Mouse (Mus musculus) hindbrain, embryonic 12.5 days (tissue): ENCODE data around the gene Leo1. TPM values are rescaled to one million over a fixed set of nuclear protein-coding genes. Genes with fewer than 3 reads are reported as not detected.

Experiments used
- ATAC-seq: fragments of 200-750 bp; cut with Nextera tagmentation; 2 replicates; pipeline ENCODE4 v1.8.0; 2017; ENCODE audit warnings: moderate TSS enrichment; ENCODE audit not compliant: low FRiP score
- H3K27ac ChIP-seq: fragments of 300-500 bp; sonication (generic); 2 replicates; pipeline ENCODE4 v1.5.1; 2016; ENCODE audit warnings: mild to moderate bottlenecking
- H3K27me3 ChIP-seq: fragments of 300-500 bp; sonication (generic); 2 replicates; pipeline ENCODE4 v1.6.1; 2016; ENCODE audit warnings: mild to moderate bottlenecking
- H3K36me3 ChIP-seq: fragments of 300-500 bp; sonication (generic); 2 replicates; pipeline ENCODE4 v1.6.1; 2016; ENCODE audit warnings: mild to moderate bottlenecking
- H3K4me1 ChIP-seq: fragments of 300-500 bp; sonication (generic); 2 replicates; pipeline ENCODE4 v1.6.1; 2016
- H3K4me2 ChIP-seq: fragments of 300-500 bp; sonication (generic); replicated peaks from 2 replicates; pipeline ENCODE4 v1.6.1; 2016; ENCODE audit warnings: mild to moderate bottlenecking
- H3K4me3 ChIP-seq: fragments of 300-500 bp; sonication (generic); 2 replicates; pipeline ENCODE4 v1.5.1; 2016; ENCODE audit warnings: mild to moderate bottlenecking
- H3K9ac ChIP-seq: fragments of 300-500 bp; sonication (generic); 2 replicates; pipeline ENCODE4 v1.6.1; 2016; ENCODE audit warnings: mild to moderate bottlenecking, moderate library complexity
- H3K9me3 ChIP-seq: fragments of 300-500 bp; sonication (generic); replicated peaks from 2 replicates; pipeline ENCODE4 v1.6.1; 2016; ENCODE audit warnings: mild to moderate bottlenecking
- WGBS: fragments of 180-500 bp; shearing (Covaris S2); methylation state at CpG from one replicate; pipeline ENCODE4 v1.1.7; 2016; 5-methylcytosine and 5-hydroxymethylcytosine counted together
- polyA plus RNA-seq: library from polyadenylated mRNA; unstranded; fragments of >200 nt; fragmentation: Nextera tagmentation; extraction: Ambion mirVana; gene quantifications from 2 replicates; pipeline ENCODE4 v1.2.1, GENCODE M21; 2016

Gene Leo1
- polyA plus RNA-seq, 1 experiment from 2014 or later: 51.7 TPM

GRCm38 (mm10) chr9:75494407-75495005 lies 53.2 kb downstream of the Leo1 start:
- no peak for ATAC-seq
- Histone ChIP-seq H3K9me3 (no peaks in the 10 kb centered on the region), H3K4me1 (no peaks in the 10 kb centered on the region), H3K9ac (no peak overlapping the region), H3K4me3 (no peak overlapping the region), H3K27me3 (no peaks in the 10 kb centered on the region), H3K4me2 (no peak overlapping the region), H3K36me3 (peaks cover 19% of the 10 kb centered on the region), H3K27ac (no peak overlapping the region)
- WGBS: 87% methylated on average over 9 of the region's 9 CpGs

GRCm38 (mm10) chr9:75495945-75496344 lies 54.6 kb downstream of the Leo1 start:
- Histone ChIP-seq H3K27ac (no peak overlapping the region), H3K4me3 (no peak overlapping the region), H3K4me1 (no peaks in the 10 kb centered on the region), H3K9ac (no peak overlapping the region), H3K36me3 (peaks cover 23% of the 10 kb centered on the region), H3K9me3 (no peaks in the 10 kb centered on the region), H3K27me3 (no peaks in the 10 kb centered on the region), H3K4me2 (no peak overlapping the region)
- 74% methylated on average over 10 of the region's 10 CpGs for WGBS
- no peak for ATAC-seq

- peaks cover 36% of the 10 kb centered on the region for H3K36me3 ChIP-seq
These were observed 57.2 kb downstream of the Leo1 start for GRCm38 (mm10) chr9:75498571-75498970.

GRCm38 (mm10) chr9:75504311-75504710 lies 63.0 kb downstream of the Leo1 start:
- 96% methylated on average over 6 of the region's 6 CpGs for WGBS
- Histone ChIP-seq H3K4me1 (no peaks in the 10 kb centered on the region), H3K9me3 (no peaks in the 10 kb centered on the region), H3K27me3 (no peaks in the 10 kb centered on the region), H3K36me3 (peaks cover 52% of the 10 kb centered on the region), H3K4me3 (no peak overlapping the region), H3K9ac (no peak overlapping the region), H3K27ac (no peak overlapping the region), H3K4me2 (no peak overlapping the region)
- no peak for ATAC-seq

More at GRCm38 (mm10) chr9:75498571-75498970, 57.2 kb downstream of the Leo1 start:
- no peak for ATAC-seq
- H3K27me3 ChIP-seq: no peaks in the 10 kb centered on the region
- no peak overlapping the region for H3K4me3 ChIP-seq
- 92% methylated on average over 7 of the region's 7 CpGs for WGBS
- no peaks in the 10 kb centered on the region for H3K9me3 ChIP-seq
- H3K9ac ChIP-seq: no peak overlapping the region
- H3K4me1 ChIP-seq: no peaks in the 10 kb centered on the region
- no peak overlapping the region for H3K4me2 ChIP-seq
- no peak overlapping the region for H3K27ac ChIP-seq

GRCm38 (mm10) chr9:75511236-75511939 lies 70.1 kb downstream of the Leo1 start:
- no peak for ATAC-seq
- Histone ChIP-seq H3K36me3 (peaks cover 39% of the 10 kb centered on the region), H3K9ac (no peak overlapping the region), H3K4me1 (0 out of 2 replicates have a peak, but pooled peaks cover 2% of the 10 kb centered on the region), H3K4me2 (no peak overlapping the region), H3K4me3 (no peak overlapping the region), H3K27me3 (no peaks in the 10 kb centered on the region), H3K9me3 (no peaks in the 10 kb centered on the region), H3K27ac (0 out of 2 replicates have a peak overlapping the region, but pooled peaks have one; percentile 23)
- 72% methylated on average over 8 of the region's 8 CpGs for WGBS

- ATAC-seq: no peak; the same call in 1 of the 2 replicates
- Histone ChIP-seq H3K36me3 (peaks cover 12% of the 10 kb centered on the region), H3K9ac (no peak overlapping the region), H3K27me3 (no peaks in the 10 kb centered on the region), H3K4me3 (no peak overlapping the region), H3K4me2 (no peak overlapping the region), H3K27ac (no peak overlapping the region), H3K9me3 (no peaks in the 10 kb centered on the region), H3K4me1 (0 out of 2 replicates have a peak, but pooled peaks cover 2% of the 10 kb centered on the region)
- 63% methylated on average over 12 of the region's 12 CpGs for WGBS
These were observed 74.3 kb downstream of the Leo1 start for GRCm38 (mm10) chr9:75515464-75516113.

Other genes starting within 250 kb of the Leo1 start
- gene Myo5c, start 209.5 kb upstream of the Leo1 start, polyA plus RNA-seq: 0.65 and 1.8 TPM in 2 replicates
- gene Gnb5, start 135.2 kb upstream of the Leo1 start, polyA plus RNA-seq: 33.4 and 35.3 TPM in 2 replicates
- gene Bcl2l10, start 93.8 kb upstream of the Leo1 start, polyA plus RNA-seq: not detected in 2 replicates
- gene Mapk6, start 31.5 kb upstream of the Leo1 start, polyA plus RNA-seq: 176 and 183 TPM in 2 replicates
- gene Tmod3, start 118.1 kb downstream of the Leo1 start, polyA plus RNA-seq: 96.5 and 98.4 TPM in 2 replicates
- gene Tmod2, start 169.8 kb downstream of the Leo1 start, polyA plus RNA-seq: 110 and 112 TPM in 2 replicates
- gene Lysmd2, start 184.2 kb downstream of the Leo1 start, polyA plus RNA-seq: 21.2 and 24.2 TPM in 2 replicates
- gene Scg3, start 242.5 kb downstream of the Leo1 start, polyA plus RNA-seq: 84.0 and 94.2 TPM in 2 replicates